Mouse (Mus musculus) erythroblast, embryonic 14.5 days (primary cell): Measurements from ENCODE around the gene Icam5. TPM values are rescaled to one million over a fixed set of nuclear protein-coding genes. Genes with fewer than 3 reads are reported as not detected.

Experiments
- H3K27me3 ChIP-seq: 2 replicates; pipeline ENCODE4 v1.6.1; 2012; ENCODE audit warnings: inconsistent platforms; ENCODE audit not compliant: control insufficient read depth
- H3K36me3 ChIP-seq: 2 replicates; pipeline ENCODE4 v1.6.1; 2012; ENCODE audit warnings: mild to moderate bottlenecking, inconsistent platforms; ENCODE audit not compliant: control insufficient read depth
- H3K4me1 ChIP-seq: 2 replicates; pipeline ENCODE4 v1.6.1; 2012; ENCODE audit warnings: inconsistent platforms; ENCODE audit not compliant: control insufficient read depth
- H3K4me3 ChIP-seq: replicated peaks from 2 replicates; pipeline ENCODE3; 2012; ENCODE audit warnings: moderate library complexity, mild to moderate bottlenecking, inconsistent platforms
- H3K9me3 ChIP-seq: 2 replicates; pipeline ENCODE4 v1.6.1; 2012; ENCODE audit warnings: low read length, inconsistent platforms, mixed read lengths; ENCODE audit not compliant: control insufficient read depth
- GATA1 ChIP-seq: IDR thresholded peaks from 2 replicates; pipeline ENCODE4 v1.6.1; 2012; ENCODE audit warnings: low read length, inconsistent platforms, mixed read lengths
- TAL1 ChIP-seq: IDR thresholded peaks from 3 replicates; pipeline ENCODE4 v1.6.1; 2012; ENCODE audit warnings: low read length, inconsistent platforms, mixed read lengths
- polyA plus RNA-seq: library from polyadenylated mRNA; stranded (reverse); fragments of >175 nt; gene quantifications from 2 replicates; pipeline ENCODE4 v1.2.3, GENCODE M21; 2012

The Icam5 gene
- polyA plus RNA-seq, 1 experiment: 0.86 TPM

GRCm38 (mm10) chr9:21031251-21031895, 500 bp upstream of the Icam5 start:
- peaks cover 50% of the 10 kb centered on the region for H3K27me3 ChIP-seq
- TF ChIP-seq GATA1 (no peak), TAL1 (no peak)

GRCm38 (mm10) chr9:21032491-21032890, 618 bp downstream of the Icam5 start:
- H3K27me3 ChIP-seq: peaks cover 61% of the 10 kb centered on the region
- H3K4me1 ChIP-seq: peaks cover 83% of the 10 kb centered on the region
- H3K9me3 ChIP-seq: peaks cover 20% of the 10 kb centered on the region

More at GRCm38 (mm10) chr9:21031251-21031895, 500 bp upstream of the Icam5 start:
- peak overlapping the region; percentile 70 for H3K4me3 ChIP-seq
- peaks cover 84% of the 10 kb centered on the region for H3K4me1 ChIP-seq
- H3K36me3 ChIP-seq: peaks cover 49% of the 10 kb centered on the region
- peaks cover 13% of the 10 kb centered on the region for H3K9me3 ChIP-seq

GRCm38 (mm10) chr9:21033136-21033535, 1.3 kb downstream of the Icam5 start:
- H3K4me3 ChIP-seq: peak overlapping the region; percentile 70
- peaks cover 38% of the 10 kb centered on the region for H3K36me3 ChIP-seq
- no peak for TF ChIP-seq GATA1
- TF ChIP-seq TAL1: no peak
- H3K27me3 ChIP-seq: peaks cover 68% of the 10 kb centered on the region
- H3K4me1 ChIP-seq: peaks cover 82% of the 10 kb centered on the region
- peaks cover 24% of the 10 kb centered on the region for H3K9me3 ChIP-seq

More at GRCm38 (mm10) chr9:21032491-21032890, 618 bp downstream of the Icam5 start:
- no peak for TF ChIP-seq GATA1
- TF ChIP-seq TAL1: no peak
- Histone ChIP-seq H3K4me3 (peak overlapping the region; percentile 70), H3K36me3 (peaks cover 43% of the 10 kb centered on the region)

- H3K27me3 ChIP-seq: peaks cover 78% of the 10 kb centered on the region
- H3K36me3 ChIP-seq: peaks cover 37% of the 10 kb centered on the region
- no peak overlapping the region for H3K4me3 ChIP-seq
- TF ChIP-seq TAL1 (no peak), GATA1 (no peak)
- peaks cover 79% of the 10 kb centered on the region for H3K4me1 ChIP-seq
- H3K9me3 ChIP-seq: peaks cover 27% of the 10 kb centered on the region
These were observed 2.7 kb downstream of the Icam5 start for GRCm38 (mm10) chr9:21034481-21035085.

GRCm38 (mm10) chr9:21035586-21035985, 3.7 kb downstream of the Icam5 start:
- peaks cover 83% of the 10 kb centered on the region for H3K4me1 ChIP-seq
- H3K9me3 ChIP-seq: peaks cover 27% of the 10 kb centered on the region
- H3K36me3 ChIP-seq: peaks cover 32% of the 10 kb centered on the region
- no peak overlapping the region for H3K4me3 ChIP-seq
- TF ChIP-seq TAL1 (no peak), GATA1 (no peak)
- H3K27me3 ChIP-seq: peaks cover 78% of the 10 kb centered on the region

GRCm38 (mm10) chr9:21036161-21036560, 4.3 kb downstream of the Icam5 start:
- H3K27me3 ChIP-seq: peaks cover 78% of the 10 kb centered on the region
- no peak overlapping the region for H3K4me3 ChIP-seq
- peaks cover 32% of the 10 kb centered on the region for H3K36me3 ChIP-seq
- H3K9me3 ChIP-seq: peaks cover 27% of the 10 kb centered on the region
- peaks cover 85% of the 10 kb centered on the region for H3K4me1 ChIP-seq
- TF ChIP-seq TAL1: no peak

- no peak overlapping the region for H3K4me3 ChIP-seq
- H3K27me3 ChIP-seq: peaks cover 74% of the 10 kb centered on the region
- peaks cover 85% of the 10 kb centered on the region for H3K4me1 ChIP-seq
- no peak for TF ChIP-seq TAL1
- TF ChIP-seq GATA1: no peak
- peaks cover 27% of the 10 kb centered on the region for H3K9me3 ChIP-seq
- H3K36me3 ChIP-seq: peaks cover 29% of the 10 kb centered on the region
These were observed 4.8 kb downstream of the Icam5 start for GRCm38 (mm10) chr9:21036666-21037065.

- H3K4me3 ChIP-seq: no peak overlapping the region
- H3K4me1 ChIP-seq: peaks cover 76% of the 10 kb centered on the region
- peaks cover 27% of the 10 kb centered on the region for H3K9me3 ChIP-seq
- peaks cover 29% of the 10 kb centered on the region for H3K36me3 ChIP-seq
- peaks cover 66% of the 10 kb centered on the region for H3K27me3 ChIP-seq
- TF ChIP-seq GATA1 (no peak), TAL1 (no peak)
These were observed 5.6 kb downstream of the Icam5 start for GRCm38 (mm10) chr9:21037481-21037891.

- TF ChIP-seq GATA1 (peak; percentile 55), TAL1 (peak; percentile 34; the same call in 1 of the 3 replicates)
- Histone ChIP-seq H3K27me3 (peaks cover 43% of the 10 kb centered on the region), H3K4me3 (no peak overlapping the region), H3K36me3 (peaks cover 23% of the 10 kb centered on the region), H3K9me3 (peaks cover 25% of the 10 kb centered on the region), H3K4me1 (peaks cover 62% of the 10 kb centered on the region)
These were observed 7.9 kb downstream of the Icam5 start for GRCm38 (mm10) chr9:21039779-21040178.
